Mouse (Mus musculus) liver, embryonic 13.5 days (tissue): ENCODE data around the gene Acap2. TPM values are rescaled to one million over a fixed set of nuclear protein-coding genes. Genes with fewer than 3 reads are reported as not detected.

Source experiments
- ATAC-seq: fragments of 200-750 bp; cut with Nextera tagmentation; 2 replicates; pipeline ENCODE4 v1.8.0; 2017; ENCODE audit warnings: low read depth, mild to moderate bottlenecking, moderate number of reproducible peaks, moderate library complexity
- DNase-seq: peaks from one replicate; pipeline ENCODE4 v3.0.0; 2022
- H3K27ac ChIP-seq: fragments of 300-500 bp; sonication (generic); 2 replicates; pipeline ENCODE4 v1.5.1; 2015; ENCODE audit warnings: moderate library complexity, mild to moderate bottlenecking, inconsistent platforms
- H3K27me3 ChIP-seq: fragments of 300-500 bp; sonication (generic); 2 replicates; pipeline ENCODE4 v1.6.1; 2015; ENCODE audit warnings: mild to moderate bottlenecking, inconsistent platforms
- H3K36me3 ChIP-seq: fragments of 300-500 bp; sonication (generic); 2 replicates; pipeline ENCODE4 v1.6.1; 2015; ENCODE audit warnings: mild to moderate bottlenecking, inconsistent platforms
- H3K4me1 ChIP-seq: fragments of 300-500 bp; sonication (generic); replicated peaks from 2 replicates; pipeline ENCODE4 v1.6.1; 2015; ENCODE audit warnings: inconsistent platforms
- H3K4me2 ChIP-seq: fragments of 300-500 bp; sonication (generic); 2 replicates; pipeline ENCODE4 v1.6.1; 2015; ENCODE audit warnings: inconsistent platforms, mild to moderate bottlenecking, moderate library complexity
- H3K4me3 ChIP-seq: fragments of 300-500 bp; sonication (generic); replicated peaks from 2 replicates; pipeline ENCODE4 v1.5.1; 2015; ENCODE audit warnings: mild to moderate bottlenecking, inconsistent platforms
- H3K9ac ChIP-seq: fragments of 300-500 bp; sonication (generic); 2 replicates; pipeline ENCODE4 v1.6.1; 2015; ENCODE audit warnings: mild to moderate bottlenecking, inconsistent platforms
- H3K9me3 ChIP-seq: fragments of 300-500 bp; sonication (generic); replicated peaks from 2 replicates; pipeline ENCODE4 v1.6.1; 2016; ENCODE audit warnings: inconsistent platforms
- WGBS: fragments of 180-500 bp; shearing (Covaris S2); methylation state at CpG from one replicate; pipeline ENCODE4 v1.1.7; 2015; ENCODE audit not compliant: insufficient replicate concordance; 5-methylcytosine and 5-hydroxymethylcytosine counted together
- polyA plus RNA-seq: library from polyadenylated mRNA; unstranded; fragments of >200 nt; fragmentation: Nextera tagmentation; extraction: Ambion mirVana; gene quantifications from 2 replicates; pipeline ENCODE4 v1.2.1, GENCODE M21; 2015

Acap2 gene
- polyA plus RNA-seq, 1 experiment from 2014 or later, result 5.8 TPM

DNA sequence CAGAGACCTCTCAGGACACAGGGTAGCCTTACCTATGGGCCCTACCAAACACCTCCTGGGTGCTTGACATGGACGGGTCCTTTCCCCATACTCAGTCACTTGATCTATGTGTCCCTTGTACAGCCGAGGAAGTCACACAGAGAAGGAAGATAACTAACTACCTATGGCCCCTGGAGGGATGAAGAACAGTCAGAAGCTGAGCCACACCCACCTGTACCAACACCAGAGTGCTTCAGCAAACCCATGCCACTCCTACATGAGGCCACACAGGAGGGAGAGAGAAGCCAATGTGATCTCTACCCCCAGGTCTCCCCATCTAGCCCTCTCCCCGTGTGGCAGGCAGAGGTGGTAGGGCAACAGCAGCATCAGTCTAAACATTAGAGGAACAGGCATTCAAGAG lies 138.1 kb downstream of the Acap2 start:
- peaks cover 29% of the 10 kb centered on the region for H3K4me1 ChIP-seq
- no peaks in the 10 kb centered on the region for H3K36me3 ChIP-seq
- no peaks in the 10 kb centered on the region for H3K9me3 ChIP-seq
- no peak overlapping the region for H3K27ac ChIP-seq
- DNase-seq (no peak), ATAC-seq (no peak)
- H3K27me3 ChIP-seq, result no peaks in the 10 kb centered on the region
- H3K9ac ChIP-seq, result no peak overlapping the region
- WGBS, result 39% methylated on average over 3 of the region's 3 CpGs
- H3K4me3 ChIP-seq, result no peak overlapping the region
- no peak overlapping the region for H3K4me2 ChIP-seq

DNA sequence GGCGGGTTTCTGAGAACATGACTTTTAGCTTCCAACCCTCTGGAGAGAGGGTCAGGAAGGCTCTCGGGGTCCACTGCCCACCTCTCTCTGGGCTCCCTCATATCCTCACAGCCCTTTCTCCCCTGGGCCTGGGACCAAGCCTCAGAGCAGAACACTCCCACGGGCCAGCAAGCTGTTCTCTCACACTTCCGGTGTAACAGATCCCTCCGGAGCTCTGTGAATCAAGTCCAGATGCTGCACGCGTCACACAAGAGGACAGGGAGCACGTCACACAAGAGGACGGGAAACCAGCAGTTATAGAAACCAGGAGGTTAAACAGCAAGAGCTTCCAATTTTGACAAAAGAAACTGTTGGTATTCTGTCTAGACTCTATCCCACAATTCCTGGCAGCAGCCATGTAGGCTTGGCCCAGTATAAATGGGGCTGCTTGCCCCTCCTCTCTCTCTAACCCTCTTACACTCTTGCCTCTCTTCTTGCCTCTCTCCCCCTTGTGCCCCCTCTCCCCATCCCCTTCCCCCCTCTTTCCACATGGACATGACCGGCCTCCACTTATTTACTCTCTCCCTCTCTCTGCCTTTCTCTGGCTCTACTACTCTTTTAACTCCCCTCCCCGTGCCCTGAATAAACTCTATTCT lies 139.7 kb downstream of the Acap2 start:
- H3K4me2 ChIP-seq, result no peak overlapping the region
- 75% methylated on average over 11 of the region's 11 CpGs for whole genome bisulfite sequencing
- no peaks in the 10 kb centered on the region for H3K9me3 ChIP-seq
- peaks cover 20% of the 10 kb centered on the region for H3K4me1 ChIP-seq
- no peaks in the 10 kb centered on the region for H3K27me3 ChIP-seq
- no peaks in the 10 kb centered on the region for H3K36me3 ChIP-seq
- no peak overlapping the region for H3K4me3 ChIP-seq
- ATAC-seq (no peak), DNase-seq (no peak)
- H3K27ac ChIP-seq, result no peak overlapping the region
- no peak overlapping the region for H3K9ac ChIP-seq

DNA sequence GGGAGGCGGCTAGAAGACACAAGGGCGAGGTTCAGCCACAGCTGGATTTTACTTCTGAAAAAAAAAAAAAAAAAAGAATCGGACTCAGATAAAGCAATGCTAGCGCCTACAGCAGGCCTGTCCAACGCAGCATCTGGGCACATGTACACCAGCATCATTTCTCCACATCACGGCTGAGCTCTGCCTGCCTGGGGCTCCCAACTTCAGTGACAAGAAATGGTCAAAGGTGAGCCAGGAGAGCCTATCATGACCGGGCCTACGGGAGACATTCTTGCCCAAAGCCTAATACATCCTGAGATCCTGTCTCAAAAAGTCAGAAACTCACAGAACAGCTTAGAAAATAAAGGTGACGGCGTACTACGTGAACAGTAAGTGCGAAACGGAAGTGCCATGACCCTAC lies 140.3 kb downstream of the Acap2 start:
- Histone ChIP-seq H3K4me3 (no peak overlapping the region), H3K4me1 (peaks cover 13% of the 10 kb centered on the region; the same call in 1 of the 2 replicates), H3K27me3 (no peaks in the 10 kb centered on the region), H3K9me3 (no peaks in the 10 kb centered on the region), H3K9ac (no peak overlapping the region), H3K4me2 (no peak overlapping the region), H3K27ac (no peak overlapping the region), H3K36me3 (no peaks in the 10 kb centered on the region)
- 74% methylated on average over 13 of the region's 13 CpGs for WGBS
- no peak for ATAC-seq
- DNase-seq, result no peak

DNA sequence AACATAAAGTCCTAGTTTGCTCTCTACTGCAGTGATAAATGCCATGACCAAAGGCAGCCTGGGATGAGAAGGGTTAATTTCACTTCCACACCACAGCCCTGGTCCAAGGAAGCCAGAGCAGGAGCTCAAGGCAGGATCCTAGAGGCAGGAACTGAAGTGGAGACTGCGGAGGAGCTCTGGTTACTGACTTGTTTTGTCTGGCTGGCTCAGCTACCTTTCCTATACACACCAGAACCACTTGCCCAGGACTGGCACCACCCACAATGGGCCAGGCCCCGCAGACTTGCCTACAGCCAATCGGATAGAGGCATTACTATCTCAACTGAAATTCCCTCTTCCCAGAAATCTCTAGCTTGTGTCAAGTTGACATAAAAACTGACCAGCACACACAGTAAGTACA lies 140.8 kb downstream of the Acap2 start:
- Histone ChIP-seq H3K4me3 (no peak overlapping the region), H3K9ac (no peak overlapping the region), H3K4me2 (no peak overlapping the region), H3K36me3 (no peaks in the 10 kb centered on the region), H3K27me3 (no peaks in the 10 kb centered on the region), H3K9me3 (no peaks in the 10 kb centered on the region), H3K27ac (no peak overlapping the region), H3K4me1 (peaks cover 10% of the 10 kb centered on the region; the same call in 1 of the 2 replicates)
- ATAC-seq, result no peak
- no peak for DNase-seq
- WGBS, result 74% methylated on average over 3 of the region's 3 CpGs

DNA sequence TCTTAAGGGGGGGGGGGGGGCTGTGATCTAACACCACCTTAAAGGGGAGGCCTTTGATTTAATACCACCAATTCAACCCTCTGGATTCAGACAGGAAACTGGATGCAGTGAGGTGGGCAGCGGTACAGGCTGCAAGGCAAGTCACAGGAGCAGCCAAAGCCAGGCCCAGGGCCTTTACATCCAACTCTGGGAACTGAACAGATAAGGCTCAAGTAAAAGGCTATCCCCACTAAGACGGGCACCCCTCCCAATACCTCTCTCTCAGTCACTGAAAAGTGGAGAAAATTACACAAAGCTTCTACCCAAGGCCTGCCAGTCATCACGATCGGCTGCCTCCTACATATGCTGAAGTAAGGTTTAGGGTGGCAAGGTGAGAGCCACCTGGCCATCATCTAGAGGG lies 141.3 kb downstream of the Acap2 start:
- Histone ChIP-seq H3K4me1 (peaks cover 10% of the 10 kb centered on the region; the same call in 1 of the 2 replicates), H3K9ac (no peak overlapping the region), H3K4me3 (no peak overlapping the region), H3K4me2 (no peak overlapping the region), H3K36me3 (no peaks in the 10 kb centered on the region), H3K27ac (no peak overlapping the region), H3K9me3 (no peaks in the 10 kb centered on the region), H3K27me3 (no peaks in the 10 kb centered on the region)
- 75% methylated on average over 4 of the region's 4 CpGs for WGBS
- ATAC-seq (no peak), DNase-seq (no peak)

DNA sequence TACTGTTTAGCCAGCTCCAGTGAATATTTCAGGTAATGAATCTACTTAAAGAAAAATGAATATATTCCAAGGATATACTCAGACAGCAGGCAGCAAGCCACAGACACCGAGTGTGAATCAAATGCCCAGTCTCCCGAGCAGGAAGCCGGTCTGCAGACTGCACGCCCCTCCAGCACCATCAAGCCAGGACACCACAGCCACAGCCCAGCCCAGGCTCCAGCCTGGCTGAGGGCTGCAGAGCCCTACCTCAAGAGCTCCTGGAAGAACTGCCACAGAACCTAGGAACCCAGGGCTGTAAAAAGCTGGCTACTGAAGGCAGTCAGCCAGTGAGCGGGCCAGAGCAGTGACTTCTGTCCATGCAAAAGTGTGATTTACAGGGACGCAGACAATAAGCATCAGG lies 148.2 kb downstream of the Acap2 start:
- 56% methylated on average over 6 of the region's 6 CpGs for WGBS
- DNase-seq (no peak), ATAC-seq (no peak)
- Histone ChIP-seq H3K36me3 (no peaks in the 10 kb centered on the region), H3K27ac (no peak overlapping the region), H3K4me2 (no peak overlapping the region), H3K27me3 (no peaks in the 10 kb centered on the region), H3K9ac (no peak overlapping the region), H3K4me1 (peaks cover 17% of the 10 kb centered on the region; the same call in 1 of the 2 replicates), H3K9me3 (no peaks in the 10 kb centered on the region), H3K4me3 (no peak overlapping the region)

DNA sequence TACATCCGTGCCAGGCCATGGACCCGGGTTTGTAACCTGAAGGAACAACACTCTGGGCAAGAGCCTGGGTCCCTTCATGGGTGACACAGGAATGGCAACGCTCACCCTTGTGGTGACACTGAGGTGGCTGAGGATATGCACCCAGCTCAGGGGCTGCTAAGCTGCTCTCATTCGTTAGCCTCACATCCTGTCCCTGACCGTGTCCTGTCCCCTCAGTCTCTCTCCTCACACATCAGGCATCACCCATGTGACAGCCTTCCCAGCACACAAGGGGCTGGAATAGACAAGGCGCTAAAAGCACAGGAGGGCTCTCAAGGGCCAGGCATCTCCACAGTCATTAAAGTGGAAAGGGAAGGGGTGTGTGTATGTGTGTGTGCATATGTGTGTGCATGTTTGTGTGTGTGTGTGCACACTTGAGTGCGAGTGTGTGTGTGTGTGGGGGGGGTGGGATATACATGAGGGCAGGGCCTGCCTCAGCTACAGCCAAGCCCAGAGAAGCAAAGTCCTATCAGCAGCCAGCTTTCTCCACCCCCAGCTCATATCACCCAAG lies 148.8 kb downstream of the Acap2 start:
- Histone ChIP-seq H3K4me1 (peaks cover 17% of the 10 kb centered on the region; the same call in 1 of the 2 replicates), H3K9ac (no peak overlapping the region), H3K9me3 (no peaks in the 10 kb centered on the region), H3K27me3 (no peaks in the 10 kb centered on the region), H3K36me3 (no peaks in the 10 kb centered on the region), H3K27ac (no peak overlapping the region), H3K4me3 (no peak overlapping the region), H3K4me2 (no peak overlapping the region)
- 65% methylated on average over 7 of the region's 7 CpGs for WGBS
- no peak for DNase-seq
- no peak; the same call in 1 of the 2 replicates for ATAC-seq

DNA sequence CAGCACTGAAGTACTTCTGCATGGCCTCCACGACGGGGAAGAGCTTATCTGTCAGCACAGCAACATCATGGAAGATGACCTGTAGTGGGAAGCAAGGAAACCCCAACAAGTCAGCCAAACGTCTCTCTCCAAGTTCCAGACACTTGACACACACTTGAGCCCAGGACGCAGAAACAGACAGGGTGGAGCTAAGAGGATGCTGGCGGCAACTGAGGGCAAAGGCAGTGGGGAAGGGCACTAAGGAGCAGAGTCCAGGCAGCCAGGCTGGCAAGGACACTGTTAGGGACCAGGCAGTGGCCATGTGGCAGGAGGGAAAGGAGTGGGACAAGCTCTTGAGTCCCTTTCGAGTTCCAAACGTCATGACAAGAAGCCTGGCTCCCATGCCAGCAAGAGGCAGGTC lies 150.3 kb downstream of the Acap2 start:
- Histone ChIP-seq H3K4me3 (no peak overlapping the region), H3K9me3 (no peaks in the 10 kb centered on the region), H3K4me2 (no peak overlapping the region), H3K4me1 (peaks cover 21% of the 10 kb centered on the region), H3K9ac (no peak overlapping the region), H3K27ac (no peak overlapping the region), H3K27me3 (no peaks in the 10 kb centered on the region), H3K36me3 (no peaks in the 10 kb centered on the region)
- WGBS, result 66% methylated on average over 7 of the region's 7 CpGs
- ATAC-seq (no peak), DNase-seq (no peak)

DNA sequence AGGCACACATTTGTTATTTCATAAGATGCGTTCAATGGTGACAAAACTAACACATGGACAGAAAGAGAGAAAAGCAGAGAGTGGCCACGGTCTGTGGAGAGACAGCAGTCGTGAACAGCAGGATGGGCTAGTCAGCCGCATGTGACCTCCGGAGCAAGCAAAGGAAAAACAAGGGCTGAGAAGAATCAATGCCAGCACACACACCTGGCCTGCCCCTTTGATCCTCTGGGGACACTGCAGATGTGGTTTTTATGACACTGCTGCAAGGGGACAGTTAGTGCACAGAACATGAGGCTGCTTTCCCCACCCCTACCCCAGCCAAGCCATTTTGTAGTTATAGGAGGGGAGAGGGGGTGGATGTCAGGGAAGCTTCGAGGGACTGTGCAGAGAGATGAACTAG lies 152.9 kb downstream of the Acap2 start:
- ATAC-seq, result no peak
- H3K9me3 ChIP-seq, result no peaks in the 10 kb centered on the region
- H3K4me2 ChIP-seq, result no peak overlapping the region
- H3K36me3 ChIP-seq, result no peaks in the 10 kb centered on the region
- H3K27me3 ChIP-seq, result no peaks in the 10 kb centered on the region
- 74% methylated on average over 6 of the region's 6 CpGs for WGBS
- H3K9ac ChIP-seq, result no peak overlapping the region
- H3K4me3 ChIP-seq, result no peak overlapping the region
- peaks cover 25% of the 10 kb centered on the region for H3K4me1 ChIP-seq
- H3K27ac ChIP-seq, result no peak overlapping the region
- no peak for DNase-seq

DNA sequence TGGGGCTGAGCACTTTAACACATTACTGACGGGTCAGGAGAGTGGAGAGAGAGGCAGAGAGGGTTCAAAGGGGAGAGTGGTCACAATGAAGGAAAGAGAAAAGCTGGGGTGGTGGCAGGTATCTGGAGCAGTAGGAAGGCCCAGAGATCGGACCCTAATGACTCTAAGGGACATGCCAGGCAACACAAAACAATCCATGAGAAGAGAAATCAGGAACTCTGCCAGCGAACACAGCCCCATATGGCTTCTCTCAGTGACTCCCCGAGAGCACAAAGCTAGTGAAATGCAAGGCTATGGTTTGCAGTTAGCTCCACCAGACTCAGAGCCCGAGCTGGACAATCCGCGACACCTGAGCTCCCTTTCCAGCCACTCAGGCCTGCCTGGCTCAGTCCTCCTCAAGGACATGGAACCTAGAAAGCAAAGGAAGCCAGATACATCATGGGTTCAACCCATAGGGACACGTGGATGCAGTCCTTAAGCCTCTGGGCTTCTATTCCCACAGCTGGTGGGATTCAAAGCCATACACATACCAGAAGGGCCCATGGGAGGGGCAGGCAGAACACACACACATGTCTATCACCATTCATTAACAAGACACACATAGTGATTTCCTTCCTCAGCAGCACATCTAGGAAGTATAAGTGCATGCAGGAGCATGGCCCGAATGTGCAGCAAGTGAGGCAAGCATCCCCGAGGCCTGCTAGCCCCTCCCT lies 153.7 kb downstream of the Acap2 start:
- Histone ChIP-seq H3K4me3 (no peak overlapping the region), H3K27ac (no peak overlapping the region), H3K9ac (no peak overlapping the region), H3K27me3 (no peaks in the 10 kb centered on the region), H3K36me3 (no peaks in the 10 kb centered on the region), H3K4me2 (no peak overlapping the region), H3K4me1 (peaks cover 20% of the 10 kb centered on the region), H3K9me3 (no peaks in the 10 kb centered on the region)
- DNase-seq, result no peak
- no peak for ATAC-seq
- 75% methylated on average over 10 of the region's 10 CpGs for WGBS

DNA sequence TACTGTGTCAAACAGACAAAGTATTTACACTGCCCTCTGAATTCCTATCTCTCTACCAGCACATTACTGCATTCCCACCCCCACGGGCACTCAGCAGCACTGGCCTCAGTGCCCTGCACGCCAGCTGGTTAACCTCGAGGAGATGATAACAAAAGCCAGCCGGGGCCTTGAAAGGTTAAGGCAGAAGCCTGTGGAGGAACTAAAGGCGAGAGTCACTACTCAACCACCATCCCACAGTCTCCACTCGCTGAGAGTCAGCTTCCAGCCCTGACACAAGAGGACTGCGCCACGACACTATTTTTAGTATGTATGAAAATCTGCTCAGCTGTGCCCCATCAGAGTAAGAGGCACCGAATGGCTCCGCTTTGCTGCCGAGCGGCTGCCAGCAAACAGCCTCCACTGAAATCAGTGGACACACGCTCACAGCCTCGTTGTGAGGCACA lies 154.8 kb downstream of the Acap2 start:
- ATAC-seq (no peak), DNase-seq (no peak)
- Histone ChIP-seq H3K9me3 (no peaks in the 10 kb centered on the region), H3K27me3 (no peaks in the 10 kb centered on the region), H3K4me3 (no peak overlapping the region), H3K27ac (no peak overlapping the region), H3K9ac (no peak overlapping the region), H3K36me3 (no peaks in the 10 kb centered on the region), H3K4me2 (no peak overlapping the region), H3K4me1 (peaks cover 15% of the 10 kb centered on the region)
- 38% methylated on average over 14 of the region's 14 CpGs for WGBS
